Mouse (Mus musculus) testis, adult 2 months (tissue): ENCODE data around the gene Bpifb4. TPM values are rescaled to one million over a fixed set of nuclear protein-coding genes. Genes with fewer than 3 reads are reported as not detected.

Source experiments
- H3K27ac ChIP-seq: fragments of 200-500 bp; 2 replicates; pipeline ENCODE4 v1.5.1; 2012; ENCODE audit warnings: low read depth, low read length; ENCODE audit not compliant: control insufficient read depth, insufficient read depth
- H3K27me3 ChIP-seq: fragments of 200-500 bp; 2 replicates; pipeline ENCODE4 v1.6.1; 2012; ENCODE audit warnings: mild to moderate bottlenecking, low read length, moderate library complexity; ENCODE audit not compliant: control insufficient read depth, insufficient read depth
- H3K36me3 ChIP-seq: fragments of 200-500 bp; 2 replicates; pipeline ENCODE4 v1.6.1; 2012; ENCODE audit warnings: mild to moderate bottlenecking, low read length; ENCODE audit not compliant: control insufficient read depth, insufficient read depth
- H3K4me1 ChIP-seq: fragments of 200-500 bp; 2 replicates; pipeline ENCODE4 v1.6.1; 2012; ENCODE audit warnings: low read length; ENCODE audit not compliant: control insufficient read depth, insufficient read depth
- H3K4me3 ChIP-seq: fragments of 200-500 bp; 2 replicates; pipeline ENCODE4 v1.5.1; 2012; ENCODE audit warnings: low read depth, mild to moderate bottlenecking, low read length, moderate library complexity, mixed read lengths; ENCODE audit not compliant: control insufficient read depth
- CTCF ChIP-seq: fragments of 200-500 bp; IDR thresholded peaks from 2 replicates; pipeline ENCODE4 v1.5.1; 2012; ENCODE audit warnings: low read depth, mild to moderate bottlenecking, inconsistent platforms, low read length, moderate library complexity; ENCODE audit not compliant: control insufficient read depth, insufficient read depth, insufficient replicate concordance
- POLR2A ChIP-seq: fragments of 200-500 bp; IDR thresholded peaks from 2 replicates; pipeline ENCODE4 v1.6.1; 2012; ENCODE audit warnings: low read depth, mild to moderate bottlenecking, inconsistent platforms, low read length, moderate library complexity; ENCODE audit not compliant: control insufficient read depth
- polyA plus RNA-seq: library from polyadenylated mRNA; depleted of rRNA; stranded (reverse); fragments of >200 nt; gene quantifications from 2 replicates; pipeline ENCODE4 v1.2.3, GENCODE M21; 2012; rRNA removed

The Bpifb4 gene
- polyA plus RNA-seq = 0.33 and 0.64 TPM in 2 replicates

GRCm38 (mm10) chr2:153937843-153938242, at the start of gene Bpifb4:
Gene Bpifb4 (plus strand): TSS chr2:153938212.
- no peaks in the 10 kb centered on the region for H3K36me3 ChIP-seq
- TF ChIP-seq CTCF (no peak), POLR2A (no peak)
- no peak within 1 kb of the TSS for H3K27ac ChIP-seq
- no peaks in the 10 kb centered on the region for H3K4me1 ChIP-seq
- H3K4me3 ChIP-seq = no peak within 1 kb of the TSS
- no peaks in the 10 kb centered on the region for H3K27me3 ChIP-seq

- TF ChIP-seq CTCF (no peak), POLR2A (no peak)
- Histone ChIP-seq H3K4me1 (no peaks in the 10 kb centered on the region), H3K27ac (no peak overlapping the region), H3K4me3 (no peak overlapping the region), H3K36me3 (no peaks in the 10 kb centered on the region), H3K27me3 (no peaks in the 10 kb centered on the region)
Measured at GRCm38 (mm10) chr2:153899111-153899510, 38.9 kb upstream of the Bpifb4 start.

DNA sequence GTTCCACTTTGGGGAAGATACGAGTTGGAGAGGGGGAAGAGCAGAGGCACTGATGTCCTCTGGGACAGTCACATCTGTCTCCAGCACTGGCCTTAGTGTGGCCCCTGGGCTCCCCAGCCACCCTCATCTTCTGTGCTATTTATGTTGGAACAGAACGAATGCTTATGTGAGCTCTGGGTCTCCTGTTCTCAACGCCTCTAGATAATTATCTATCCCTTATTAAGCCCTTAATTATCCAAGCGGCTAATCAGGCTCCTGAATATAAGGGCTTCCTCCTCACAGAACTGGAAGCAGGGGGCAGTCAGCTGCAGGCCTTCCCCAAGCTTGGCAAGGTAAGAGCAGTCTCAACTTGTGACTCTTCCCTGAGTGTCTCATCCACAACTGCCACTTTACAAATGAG, 37.9 kb upstream of the Bpifb4 start, which contains the start of gene Bpifb6:
Gene Bpifb6 (plus strand): TSS at position 301 of the 400 bp plus-strand sequence.
- no peak within 1 kb of the TSS for H3K27ac ChIP-seq
- H3K4me3 ChIP-seq = no peak within 1 kb of the TSS
- H3K27me3 ChIP-seq = no peaks in the 10 kb centered on the region
- TF ChIP-seq CTCF (no peak), POLR2A (no peak)
- H3K4me1 ChIP-seq = no peaks in the 10 kb centered on the region
- no peaks in the 10 kb centered on the region for H3K36me3 ChIP-seq

- H3K27ac ChIP-seq = no peak overlapping the region
- TF ChIP-seq CTCF = no peak
- TF ChIP-seq POLR2A = no peak
- no peaks in the 10 kb centered on the region for H3K36me3 ChIP-seq
- no peaks in the 10 kb centered on the region for H3K4me1 ChIP-seq
- H3K27me3 ChIP-seq = no peaks in the 10 kb centered on the region
- H3K4me3 ChIP-seq = no peak overlapping the region
Measured at GRCm38 (mm10) chr2:153902726-153903125, 35.3 kb upstream of the Bpifb4 start.

DNA sequence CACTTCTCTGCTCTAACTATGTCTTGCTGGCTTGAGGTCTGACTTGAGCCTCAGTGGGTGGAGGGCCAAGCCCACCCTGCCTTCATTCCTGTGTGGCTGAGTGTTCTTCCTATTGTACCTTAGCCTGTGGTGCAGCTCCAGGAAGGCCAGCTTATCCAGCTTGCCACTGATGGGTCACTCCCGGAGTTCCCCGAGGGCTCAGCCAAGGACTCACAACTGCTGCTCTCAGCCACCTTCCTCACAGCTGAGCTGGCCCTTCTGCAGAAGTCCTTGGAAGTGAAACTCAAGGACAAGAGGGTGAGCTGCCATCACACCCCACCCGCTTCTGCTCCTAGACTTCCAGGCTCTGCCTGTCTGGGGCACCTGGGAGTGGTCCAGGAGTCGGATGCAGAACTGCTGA, 31.4 kb upstream of the Bpifb4 start:
- no peak overlapping the region for H3K27ac ChIP-seq
- no peaks in the 10 kb centered on the region for H3K27me3 ChIP-seq
- TF ChIP-seq CTCF (no peak), POLR2A (no peak)
- no peaks in the 10 kb centered on the region for H3K4me1 ChIP-seq
- no peaks in the 10 kb centered on the region for H3K36me3 ChIP-seq
- no peak overlapping the region for H3K4me3 ChIP-seq

DNA sequence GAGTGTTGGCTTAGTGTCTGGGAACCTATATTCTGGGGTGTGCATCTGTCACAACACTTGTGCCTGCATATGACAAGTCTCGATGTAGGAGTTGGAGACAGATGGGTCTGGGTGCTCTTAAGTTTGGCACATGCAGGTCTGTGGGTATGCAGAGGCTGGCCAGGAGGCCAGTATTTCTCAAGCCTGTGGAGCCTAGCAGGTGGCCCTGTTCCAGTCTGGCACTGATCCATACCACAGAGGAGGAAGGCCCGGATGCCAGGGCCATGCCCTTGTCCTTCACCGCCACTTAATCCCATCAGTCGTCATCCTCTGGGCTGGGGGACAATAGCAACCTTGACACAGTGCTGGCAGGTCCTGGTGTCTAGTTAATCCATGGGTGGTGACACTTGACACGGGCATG, 23.9 kb upstream of the Bpifb4 start:
- TF ChIP-seq POLR2A (no peak), CTCF (no peak)
- Histone ChIP-seq H3K4me1 (no peaks in the 10 kb centered on the region), H3K36me3 (no peaks in the 10 kb centered on the region)

DNA sequence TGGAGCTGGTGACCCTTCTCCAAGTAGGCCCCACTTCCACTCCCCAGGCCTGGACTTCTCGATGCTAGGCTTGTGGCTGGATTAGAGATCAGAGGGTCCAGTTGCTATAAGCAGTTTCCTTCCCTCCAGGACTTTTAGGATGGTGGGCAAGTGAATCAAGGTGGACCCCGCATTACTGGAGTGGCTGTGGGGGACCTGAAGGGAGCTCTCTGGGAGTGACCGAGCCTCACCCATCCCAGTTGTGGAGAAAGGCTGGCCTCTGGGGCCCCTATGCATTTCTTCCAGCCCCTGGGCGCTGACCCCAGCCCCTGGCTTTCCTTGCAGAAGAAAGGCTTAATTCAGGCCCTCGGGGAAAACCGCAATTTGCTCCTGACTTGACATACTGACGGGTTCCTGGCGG, 20.1 kb upstream of the Bpifb4 start, which contains the start of gene Bpifb3:
Gene Bpifb3 (plus strand): TSS at position 301 of the 400 bp plus-strand sequence.
- H3K27me3 ChIP-seq = no peaks in the 10 kb centered on the region
- no peaks in the 10 kb centered on the region for H3K4me1 ChIP-seq
- H3K4me3 ChIP-seq = no peak within 1 kb of the TSS
- TF ChIP-seq CTCF = no peak
- no peak for TF ChIP-seq POLR2A
- no peak within 1 kb of the TSS for H3K27ac ChIP-seq
- H3K36me3 ChIP-seq = no peaks in the 10 kb centered on the region

More for the DNA sequence above, 23.9 kb upstream of the Bpifb4 start:
- H3K4me3 ChIP-seq = no peak overlapping the region
- no peak overlapping the region for H3K27ac ChIP-seq
- no peaks in the 10 kb centered on the region for H3K27me3 ChIP-seq

GRCm38 (mm10) chr2:153921246-153921645, 16.8 kb upstream of the Bpifb4 start:
- TF ChIP-seq CTCF (no peak), POLR2A (no peak)
- Histone ChIP-seq H3K27me3 (no peaks in the 10 kb centered on the region), H3K4me1 (no peaks in the 10 kb centered on the region), H3K4me3 (no peak overlapping the region), H3K36me3 (no peaks in the 10 kb centered on the region), H3K27ac (no peak overlapping the region)
